Mouse (Mus musculus): ENCODE measurements around the gene Ell.

DNA sequence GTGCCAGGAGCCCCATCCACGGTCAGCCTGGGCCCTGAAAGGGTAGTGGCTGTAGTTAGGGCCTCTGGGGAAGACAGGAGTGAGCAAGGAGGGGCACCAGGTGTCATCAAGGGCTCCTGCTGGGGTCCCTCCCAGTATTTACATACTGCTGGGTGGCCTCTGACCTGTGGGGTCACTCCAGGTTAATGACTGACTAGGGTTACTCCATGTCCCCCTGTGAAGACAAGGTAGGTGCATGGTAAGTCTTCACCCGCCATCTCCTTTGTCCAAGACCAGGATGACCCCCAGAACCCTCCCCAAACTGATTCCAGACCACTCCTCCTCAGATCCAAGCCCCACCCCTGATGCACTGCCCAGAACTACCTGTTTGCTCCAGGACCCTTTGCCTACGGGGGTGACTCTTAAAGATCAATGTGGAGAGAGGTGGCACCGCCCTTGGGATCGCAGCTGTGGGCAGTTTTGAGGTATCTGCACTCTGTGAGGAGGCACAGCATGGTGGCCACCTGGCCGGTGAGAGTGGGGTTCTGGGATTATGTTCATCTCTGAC lies 93.2 kb downstream of the Ell start, which contains the start of gene Gdf15:
- TF ChIP-seq GATA1 (IDR thresholded peaks at IDR 0.05; ENCODE audit: low read length) = no peak
- no peak for TF ChIP-seq TAL1 (IDR thresholded peaks at IDR 0.05; ENCODE audit: low read length)

Data from erythroblast, embryonic 14.5 days (primary cell).